Mouse (Mus musculus) cerebellum, adult 11-12 months (tissue): Measurements from ENCODE around the gene Rab21.

Experiments used
- DNase-seq: peaks from one replicate; pipeline ENCODE4 v3.0.0; 2022

The Rab21 gene

GRCm38 (mm10) chr10:115270612-115271390 is 44.6 kb downstream of the Rab21 start:
- no peak for DNase-seq

- DNase-seq, result no peak
These were observed 52.4 kb downstream of the Rab21 start for GRCm38 (mm10) chr10:115262926-115263562.

- DNase-seq, result no peak
These were observed 53.1 kb downstream of the Rab21 start for GRCm38 (mm10) chr10:115262261-115262660.

GRCm38 (mm10) chr10:115261428-115261827 is 54.0 kb downstream of the Rab21 start:
- no peak for DNase-seq

GRCm38 (mm10) chr10:115256162-115256561 is 59.2 kb downstream of the Rab21 start:
- DNase-seq, result no peak

- no peak for DNase-seq
These were observed 61.9 kb downstream of the Rab21 start for GRCm38 (mm10) chr10:115253521-115253920.

GRCm38 (mm10) chr10:115252321-115252757 is 63.1 kb downstream of the Rab21 start:
- peak; percentile 15 for DNase-seq

GRCm38 (mm10) chr10:115251088-115251934 is 64.1 kb downstream of the Rab21 start, which contains the start of gene Tbc1d15:
Tbc1d15 (minus strand) TSS chr10:115251467.
- DNase-seq, result peak; percentile 97

- DNase-seq, result no peak
These were observed 64.9 kb downstream of the Rab21 start for GRCm38 (mm10) chr10:115250235-115251087.

GRCm38 (mm10) chr10:115248041-115248440 is 67.4 kb downstream of the Rab21 start:
- DNase-seq, result peak; percentile 23

GRCm38 (mm10) chr10:115245488-115245887 is 69.9 kb downstream of the Rab21 start:
- DNase-seq, result no peak

- DNase-seq, result no peak
These were observed 74.3 kb downstream of the Rab21 start for GRCm38 (mm10) chr10:115241082-115241595.

GRCm38 (mm10) chr10:115237931-115238330 is 77.5 kb downstream of the Rab21 start:
- DNase-seq, result no peak
